Mouse (Mus musculus) intestine, embryonic 14.5 days (tissue): ENCODE measurements at regions not wholly inside any gene's neighbourhood (a gene's known extent, or its start where the extent isn't known, plus 50 kb on each side); places are given as distances from the start of the nearest gene placed in this dataset.

Source experiments
- ATAC-seq: fragments of 200-750 bp; cut with Nextera tagmentation; replicated peaks from 2 replicates; pipeline ENCODE4 v1.8.0; 2017; ENCODE audit warnings: low read depth, moderate number of reproducible peaks, moderate TSS enrichment, moderate library complexity; ENCODE audit not compliant: low FRiP score, low TSS enrichment
- DNase-seq: peaks from one replicate; pipeline ENCODE4 v3.0.0-alpha.2; 2018; ENCODE audit warnings: low spot score
- H3K27ac ChIP-seq: fragments of 300-500 bp; sonication (generic); 2 replicates; pipeline ENCODE4 v1.5.1; 2014; ENCODE audit warnings: low read depth, mild to moderate bottlenecking, control low read depth
- H3K27me3 ChIP-seq: fragments of 300-500 bp; sonication (generic); replicated peaks from 2 replicates; pipeline ENCODE4 v1.6.1; 2014; ENCODE audit warnings: low read length, control low read depth; ENCODE audit not compliant: control insufficient read depth, insufficient read depth
- H3K36me3 ChIP-seq: fragments of 300-500 bp; sonication (generic); 2 replicates; pipeline ENCODE4 v1.6.1; 2014; ENCODE audit warnings: low read length, control low read depth; ENCODE audit not compliant: control insufficient read depth, insufficient read depth
- H3K4me1 ChIP-seq: fragments of 300-500 bp; sonication (generic); replicated peaks from 2 replicates; pipeline ENCODE4 v1.6.1; 2014; ENCODE audit warnings: low read length, control low read depth, mixed read lengths; ENCODE audit not compliant: control insufficient read depth, insufficient read depth
- H3K4me2 ChIP-seq: fragments of 300-500 bp; sonication (generic); 2 replicates; pipeline ENCODE4 v1.6.1; 2014; ENCODE audit warnings: low read length
- H3K4me3 ChIP-seq: fragments of 300-500 bp; sonication (generic); 2 replicates; pipeline ENCODE4 v1.5.1; 2014; ENCODE audit warnings: low read depth, low read length, control low read depth, mixed read lengths
- H3K9ac ChIP-seq: fragments of 300-500 bp; sonication (generic); 2 replicates; pipeline ENCODE4 v1.6.1; 2014; ENCODE audit warnings: mild to moderate bottlenecking, low read length
- H3K9me3 ChIP-seq: fragments of 300-500 bp; sonication (generic); 2 replicates; pipeline ENCODE4 v1.6.1; 2016; ENCODE audit warnings: low read length, control low read depth; ENCODE audit not compliant: control insufficient read depth
- WGBS: fragments of 180-500 bp; shearing (Covaris S2); extraction: QIAGEN DNeasy Blood & Tissue Kit; methylation state at CpG from one replicate; pipeline ENCODE4 v1.1.7; 2014; 5-methylcytosine and 5-hydroxymethylcytosine counted together

DNA sequence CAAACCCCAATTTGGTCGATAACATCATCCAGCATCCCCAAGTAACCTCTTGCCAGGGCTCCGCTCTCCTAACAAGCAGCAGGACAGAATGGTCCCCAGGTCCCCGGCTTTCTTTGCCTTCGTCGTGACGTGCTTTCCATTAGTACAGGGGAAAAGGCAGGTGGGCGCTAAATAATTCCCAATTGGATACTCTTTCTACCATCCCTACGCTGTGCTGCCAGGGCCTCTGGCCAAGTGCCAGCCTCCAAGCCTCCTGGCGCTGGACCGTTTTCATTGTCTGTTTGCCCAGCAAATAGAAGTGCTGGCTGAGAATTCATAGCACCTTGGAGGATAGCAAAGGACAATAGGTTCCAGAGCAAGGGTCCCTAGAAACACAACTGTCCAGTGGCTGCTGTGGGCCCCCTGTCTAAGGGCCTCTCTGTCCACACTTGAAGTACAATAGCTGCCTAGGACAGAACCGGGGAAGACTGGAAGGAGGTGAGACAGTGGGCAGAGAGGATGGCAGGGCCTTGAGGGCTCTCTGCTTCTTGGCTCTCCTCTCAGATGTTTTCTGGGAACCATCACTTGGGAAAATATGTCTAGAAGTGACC is 298.9 kb downstream of the Bcor start:
- no peak for DNase-seq
- Histone ChIP-seq H3K27ac (no peak overlapping the region), H3K4me2 (no peak overlapping the region), H3K4me3 (no peak overlapping the region), H3K27me3 (peaks cover 7% of the 10 kb centered on the region; the same call in 1 of the 2 replicates), H3K9me3 (no peaks in the 10 kb centered on the region), H3K36me3 (no peaks in the 10 kb centered on the region), H3K9ac (no peak overlapping the region), H3K4me1 (peaks cover 4% of the 10 kb centered on the region; the same call in 1 of the 2 replicates)
- no peak for ATAC-seq
- 66% methylated on average over 11 of the region's 11 CpGs for WGBS

DNA sequence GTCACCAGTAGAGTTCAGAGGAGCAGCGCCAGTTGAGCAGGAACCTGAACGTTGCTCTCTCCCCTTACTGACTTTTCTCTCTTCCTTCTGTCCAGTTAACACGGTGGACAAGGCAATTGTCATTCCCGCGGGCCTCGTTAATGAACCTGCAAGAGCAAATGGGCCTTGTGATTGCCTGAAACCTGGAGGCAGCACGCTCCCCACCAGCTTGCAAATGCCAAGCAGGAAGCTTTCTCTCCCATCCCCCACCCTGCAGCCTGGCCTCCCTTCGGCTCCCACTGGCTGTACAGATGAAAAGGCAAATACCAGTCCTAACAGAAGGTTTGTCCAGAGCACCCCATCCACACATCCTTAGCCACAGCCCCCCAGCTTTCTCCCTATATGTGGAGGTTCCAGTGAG is 298.3 kb downstream of the Bcor start:
- 19% methylated on average over 5 of the region's 8 CpGs for WGBS
- H3K4me3 ChIP-seq, result no peak overlapping the region
- H3K27ac ChIP-seq, result no peak overlapping the region
- H3K4me2 ChIP-seq, result no peak overlapping the region
- H3K9me3 ChIP-seq, result no peaks in the 10 kb centered on the region
- no peak for ATAC-seq
- H3K9ac ChIP-seq, result no peak overlapping the region
- no peaks in the 10 kb centered on the region for H3K36me3 ChIP-seq
- peaks cover 4% of the 10 kb centered on the region; the same call in 1 of the 2 replicates for H3K4me1 ChIP-seq
- no peak for DNase-seq
- peaks cover 7% of the 10 kb centered on the region; the same call in 1 of the 2 replicates for H3K27me3 ChIP-seq

DNA sequence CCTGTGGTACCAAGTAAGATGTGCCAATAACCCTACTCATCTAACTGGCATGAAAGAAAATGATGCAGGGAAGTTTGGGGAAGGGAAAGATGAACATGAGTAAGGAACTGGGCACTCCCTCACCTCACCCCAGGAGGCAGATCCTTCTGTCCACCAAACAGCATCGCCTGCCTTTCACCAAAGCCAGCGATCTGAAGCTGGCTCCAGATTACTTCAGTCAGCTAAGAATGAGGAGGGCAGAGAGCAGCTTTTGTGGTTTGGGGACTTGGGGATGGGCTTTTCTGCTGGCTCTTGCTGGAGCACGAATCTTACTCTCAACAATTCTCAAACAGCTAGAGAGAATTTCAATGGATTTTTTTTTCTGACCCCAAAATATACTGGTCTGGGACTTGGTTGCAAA is 297.0 kb downstream of the Bcor start:
- Histone ChIP-seq H3K27me3 (peaks cover 7% of the 10 kb centered on the region; the same call in 1 of the 2 replicates), H3K4me2 (no peak overlapping the region), H3K27ac (no peak overlapping the region), H3K4me1 (peaks cover 4% of the 10 kb centered on the region; the same call in 1 of the 2 replicates), H3K36me3 (no peaks in the 10 kb centered on the region), H3K9ac (no peak overlapping the region), H3K4me3 (no peak overlapping the region), H3K9me3 (no peaks in the 10 kb centered on the region)
- WGBS, result 49% methylated on average over 3 of the region's 3 CpGs
- DNase-seq, result no peak
- ATAC-seq, result no peak

DNA sequence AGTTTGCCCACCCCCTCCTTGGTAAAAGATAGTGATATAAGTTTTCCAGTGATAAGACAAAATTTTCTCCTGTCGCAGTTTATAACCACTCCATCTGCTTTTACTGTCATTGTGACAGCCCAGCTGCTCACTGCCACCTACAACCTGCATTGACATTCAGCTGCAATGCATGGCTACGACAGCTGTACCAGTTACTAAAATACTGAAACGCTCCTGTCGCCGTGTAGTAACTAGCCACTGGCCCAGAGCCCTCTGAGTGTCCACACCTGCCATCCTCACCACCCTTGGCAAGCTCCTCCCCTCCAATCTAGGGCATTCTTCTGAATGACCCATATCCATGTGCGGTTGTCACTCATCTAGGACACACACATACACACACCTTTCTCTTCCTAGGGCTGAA is 286.2 kb downstream of the Bcor start:
- Histone ChIP-seq H3K27ac (no peak overlapping the region), H3K4me3 (no peak overlapping the region), H3K4me2 (no peak overlapping the region), H3K9me3 (no peaks in the 10 kb centered on the region), H3K27me3 (0 out of 2 replicates have a peak, but pooled peaks cover 3% of the 10 kb centered on the region), H3K9ac (no peak overlapping the region), H3K36me3 (no peaks in the 10 kb centered on the region), H3K4me1 (no peaks in the 10 kb centered on the region)
- 86% methylated on average over 6 of the region's 6 CpGs for WGBS
- DNase-seq (no peak), ATAC-seq (no peak)

DNA sequence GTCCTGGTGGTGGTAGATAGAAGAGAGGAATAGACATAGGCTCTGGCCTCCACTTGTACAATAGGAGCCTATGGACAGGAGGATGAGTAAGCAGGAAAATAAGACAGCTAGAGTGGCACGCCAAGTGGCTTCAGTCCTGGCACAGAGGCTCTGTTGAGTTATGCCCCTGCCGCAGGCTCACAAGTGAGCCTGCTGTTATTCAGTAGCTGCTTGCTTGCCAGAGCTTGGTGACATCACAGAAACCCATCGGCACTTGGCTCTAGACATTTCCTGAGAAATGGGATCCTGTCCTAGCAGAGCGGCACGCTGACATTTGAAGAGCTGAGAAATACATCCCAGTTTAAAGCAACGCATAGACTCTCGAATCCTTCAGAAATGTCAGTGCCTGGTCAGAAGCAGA is 283.5 kb downstream of the Bcor start:
- ATAC-seq, result no peak
- Histone ChIP-seq H3K9me3 (no peaks in the 10 kb centered on the region), H3K36me3 (no peaks in the 10 kb centered on the region), H3K4me1 (no peaks in the 10 kb centered on the region), H3K4me3 (no peak overlapping the region), H3K27ac (no peak overlapping the region), H3K27me3 (0 out of 2 replicates have a peak, but pooled peaks cover 3% of the 10 kb centered on the region), H3K4me2 (no peak overlapping the region), H3K9ac (no peak overlapping the region)
- WGBS, result 82% methylated on average over 7 of the region's 7 CpGs
- no peak for DNase-seq

DNA sequence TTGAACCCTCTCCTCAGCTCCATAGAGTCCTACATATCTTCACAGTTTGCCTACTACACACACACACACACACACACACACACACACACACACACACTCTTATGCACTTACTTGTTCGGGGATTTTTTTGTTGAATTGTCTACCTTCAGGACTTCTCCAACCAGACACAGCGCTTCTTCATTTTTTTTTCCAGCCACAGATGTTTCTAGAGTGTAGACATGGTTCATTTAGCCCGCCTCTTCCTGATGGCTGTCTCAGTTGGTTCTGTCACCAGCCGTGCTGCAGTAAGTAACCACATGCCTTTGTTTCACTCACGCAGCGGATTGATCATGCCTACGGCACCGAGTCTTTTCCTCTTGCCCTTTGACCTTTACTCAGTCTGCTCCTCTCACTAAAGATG is 282.1 kb downstream of the Bcor start:
- Histone ChIP-seq H3K36me3 (no peaks in the 10 kb centered on the region), H3K4me3 (no peak overlapping the region), H3K9me3 (no peaks in the 10 kb centered on the region), H3K4me2 (no peak overlapping the region), H3K27ac (no peak overlapping the region), H3K4me1 (no peaks in the 10 kb centered on the region), H3K9ac (no peak overlapping the region), H3K27me3 (0 out of 2 replicates have a peak, but pooled peaks cover 3% of the 10 kb centered on the region)
- ATAC-seq, result no peak
- DNase-seq, result no peak
- 71% methylated on average over 8 of the region's 8 CpGs for WGBS

DNA sequence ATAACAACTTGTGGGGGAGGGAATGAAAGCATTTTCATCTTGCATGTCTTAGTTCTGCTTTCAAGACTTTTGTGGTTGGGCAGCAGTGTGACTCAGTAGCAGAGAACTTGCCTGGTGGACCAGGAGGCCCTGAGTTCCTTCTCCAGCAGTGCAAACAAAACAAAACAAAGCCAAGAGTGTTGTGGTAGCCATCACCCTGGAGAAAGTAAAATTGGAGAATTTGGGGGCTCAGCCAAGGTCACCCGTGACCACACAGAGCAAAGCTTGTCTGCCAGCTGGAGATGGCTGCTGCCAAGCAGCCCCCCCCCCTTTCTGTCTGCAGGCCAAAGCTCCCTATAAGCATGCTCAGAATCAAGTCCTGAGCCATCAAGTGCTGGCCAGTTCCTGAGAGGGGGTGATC is 279.2 kb downstream of the Bcor start:
- Histone ChIP-seq H3K9me3 (no peaks in the 10 kb centered on the region), H3K9ac (no peak overlapping the region), H3K27me3 (0 out of 2 replicates have a peak, but pooled peaks cover 3% of the 10 kb centered on the region), H3K36me3 (no peaks in the 10 kb centered on the region), H3K4me2 (no peak overlapping the region), H3K4me3 (no peak overlapping the region), H3K4me1 (no peaks in the 10 kb centered on the region), H3K27ac (no peak overlapping the region)
- ATAC-seq (no peak), DNase-seq (no peak)
- 85% methylated on average over 1 of the region's 1 CpGs for WGBS

DNA sequence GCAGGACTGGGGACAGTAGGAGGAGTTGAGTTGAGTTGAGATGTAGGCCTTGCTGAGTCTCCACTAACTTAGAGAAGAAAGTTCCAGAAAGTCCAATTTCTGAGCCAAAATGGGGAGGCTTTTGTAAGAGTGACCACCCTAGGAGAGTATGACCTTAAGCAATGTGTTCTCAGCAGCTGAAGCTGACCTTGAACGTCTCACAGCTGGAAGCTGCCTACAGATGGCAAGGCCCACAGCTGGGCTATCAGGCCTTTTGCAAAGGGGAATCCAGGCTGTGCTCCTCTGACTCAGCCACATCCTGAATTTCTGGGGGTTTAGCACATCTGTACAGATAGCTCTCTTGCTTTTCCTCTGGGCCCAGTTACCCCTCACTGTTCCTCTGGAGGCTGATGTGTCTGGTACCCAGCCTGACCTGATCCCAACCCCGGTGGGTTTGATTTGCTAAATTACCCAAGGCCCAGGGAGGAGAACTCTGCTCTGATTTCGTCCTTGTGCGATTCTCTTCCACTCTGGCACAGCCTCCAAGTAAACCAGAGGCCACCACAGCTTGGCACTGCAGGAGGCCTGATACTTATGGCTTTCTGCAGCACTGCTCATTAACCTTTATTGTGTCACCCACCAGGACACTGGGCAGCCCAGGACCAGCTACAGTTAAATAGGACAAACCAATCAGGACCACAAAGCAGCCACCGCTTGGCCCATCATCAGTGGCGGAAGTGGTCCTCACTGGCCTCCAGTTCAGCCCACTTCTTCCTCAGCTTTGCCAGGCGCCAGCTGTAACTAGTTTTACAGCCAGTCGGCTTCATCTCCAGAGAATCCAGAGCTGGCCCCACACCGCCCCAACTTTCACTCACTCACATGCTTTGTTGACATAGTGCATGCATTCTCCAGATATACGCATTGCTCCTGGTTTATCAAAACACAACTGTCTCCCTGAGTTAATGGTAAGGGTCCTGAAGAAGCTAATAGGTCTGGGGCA is 276.1 kb downstream of the Bcor start:
- H3K4me3 ChIP-seq, result no peak overlapping the region
- H3K36me3 ChIP-seq, result no peaks in the 10 kb centered on the region
- 49% methylated on average over 10 of the region's 10 CpGs for WGBS
- no peak overlapping the region for H3K9ac ChIP-seq
- DNase-seq (no peak), ATAC-seq (no peak)
- no peaks in the 10 kb centered on the region for H3K9me3 ChIP-seq
- no peaks in the 10 kb centered on the region for H3K4me1 ChIP-seq
- H3K27me3 ChIP-seq, result 0 out of 2 replicates have a peak, but pooled peaks cover 2% of the 10 kb centered on the region
- no peak overlapping the region for H3K27ac ChIP-seq
- no peak overlapping the region for H3K4me2 ChIP-seq
